Mouse (Mus musculus) T-cell, adult 2 months (primary cell): ENCODE results near the gene Hist1h4c.
A peak's percentile ranks its signal among the peaks of the same experiment; 100 is the strongest.
"Not testable (repeated sequence)": the region's sequence is repeated elsewhere in the genome, so short reads cannot be mapped to it uniquely, and the experiment has no call there.

ENCODE experiments used
- DNase-seq: peaks from one replicate; pipeline ENCODE4 v3.0.0; 2022; ENCODE audit warnings: low spot score

The Hist1h4c gene

DNA sequence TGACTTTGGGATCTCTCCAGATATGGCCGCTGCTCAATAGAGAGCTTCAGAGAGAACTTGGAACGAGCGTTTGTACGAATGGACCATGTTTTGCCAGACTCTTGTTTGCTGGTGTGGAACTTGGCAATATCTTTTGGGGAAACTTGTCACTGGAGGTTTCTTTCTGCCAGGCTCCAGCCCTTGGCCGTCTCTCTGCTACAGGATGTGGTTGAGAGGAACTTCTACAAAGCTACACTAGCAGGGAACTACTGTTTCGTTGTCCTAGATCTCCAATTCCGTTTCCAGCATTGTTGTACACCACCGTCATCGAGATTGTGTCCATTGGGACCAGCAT is 30.9 kb upstream of the Hist1h4c start:
- DNase-seq = no peak

DNA sequence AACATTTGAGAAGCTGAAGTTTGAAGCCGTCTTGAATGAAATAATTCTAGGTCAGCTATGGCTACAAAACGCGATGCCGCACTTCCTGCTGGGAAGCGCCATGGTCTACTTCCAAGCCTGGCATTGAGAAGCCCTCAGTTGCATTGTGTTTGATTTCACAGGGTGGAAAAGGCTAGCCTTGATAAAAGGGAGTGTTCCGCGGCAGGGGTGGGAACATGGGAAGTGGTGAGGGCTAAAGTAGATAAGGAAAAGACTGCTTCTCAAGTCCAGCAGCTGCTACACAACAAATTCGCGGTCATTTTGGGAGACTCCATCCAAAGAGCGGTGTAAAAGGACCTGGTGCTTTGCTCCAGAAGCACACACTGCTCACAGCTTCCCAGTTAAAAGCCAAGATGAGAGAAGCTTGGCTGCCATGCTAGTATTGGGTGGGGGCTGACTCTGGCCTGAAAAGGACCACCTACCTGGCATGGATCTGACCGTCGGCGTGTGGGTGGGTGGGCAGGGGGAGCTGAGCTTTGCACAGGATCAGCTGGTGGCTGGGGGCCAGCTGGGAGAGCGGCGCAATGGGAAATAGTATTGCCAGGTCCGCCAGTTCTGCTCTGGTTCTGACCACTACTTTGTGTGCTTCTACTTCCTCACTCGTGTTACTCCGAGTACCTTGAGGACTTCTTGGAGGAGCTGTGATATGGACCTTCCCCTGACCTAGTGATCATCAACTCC is 30.4 kb upstream of the Hist1h4c start:
- no peak for DNase-seq

DNA sequence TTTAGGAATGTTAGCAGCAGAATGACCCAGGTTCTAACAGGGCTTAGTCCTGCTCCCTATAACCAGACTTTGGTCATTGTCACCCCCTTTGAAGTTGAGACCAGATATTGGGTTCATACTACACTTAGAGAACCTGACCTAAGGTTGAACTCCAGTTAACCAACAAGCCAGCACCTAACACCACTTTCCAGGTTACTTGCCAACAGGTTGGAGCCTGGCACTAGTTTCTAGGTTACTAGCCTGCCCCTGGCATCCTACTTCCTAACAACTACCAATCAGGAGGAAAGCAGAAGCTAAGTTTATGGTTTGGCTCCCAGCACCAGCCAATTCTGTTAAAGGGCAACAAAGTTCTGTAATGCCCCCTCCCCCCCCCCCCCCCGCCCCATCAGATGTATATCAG is 27.0 kb upstream of the Hist1h4c start:
- no peak for DNase-seq

DNA sequence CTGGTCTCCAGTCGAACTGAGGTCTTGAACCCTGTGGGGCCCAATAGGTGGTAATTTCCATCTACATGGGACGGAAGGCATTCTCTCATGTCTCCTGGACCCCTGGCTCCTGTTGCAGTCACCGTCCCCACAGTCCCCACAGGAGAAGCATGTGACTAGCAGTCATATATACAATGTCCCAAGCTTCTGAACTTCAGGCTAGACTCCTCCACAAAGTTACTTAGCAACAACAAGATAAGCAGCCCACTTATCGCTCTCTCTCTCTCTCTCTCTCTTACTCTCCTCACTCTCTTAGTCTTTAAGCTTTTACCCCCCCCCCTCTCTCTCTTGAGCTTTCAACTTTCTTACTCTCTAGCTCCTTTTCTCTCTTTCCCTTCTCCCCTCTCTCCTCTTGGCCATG is 26.0 kb upstream of the Hist1h4c start:
- no peak for DNase-seq

DNA sequence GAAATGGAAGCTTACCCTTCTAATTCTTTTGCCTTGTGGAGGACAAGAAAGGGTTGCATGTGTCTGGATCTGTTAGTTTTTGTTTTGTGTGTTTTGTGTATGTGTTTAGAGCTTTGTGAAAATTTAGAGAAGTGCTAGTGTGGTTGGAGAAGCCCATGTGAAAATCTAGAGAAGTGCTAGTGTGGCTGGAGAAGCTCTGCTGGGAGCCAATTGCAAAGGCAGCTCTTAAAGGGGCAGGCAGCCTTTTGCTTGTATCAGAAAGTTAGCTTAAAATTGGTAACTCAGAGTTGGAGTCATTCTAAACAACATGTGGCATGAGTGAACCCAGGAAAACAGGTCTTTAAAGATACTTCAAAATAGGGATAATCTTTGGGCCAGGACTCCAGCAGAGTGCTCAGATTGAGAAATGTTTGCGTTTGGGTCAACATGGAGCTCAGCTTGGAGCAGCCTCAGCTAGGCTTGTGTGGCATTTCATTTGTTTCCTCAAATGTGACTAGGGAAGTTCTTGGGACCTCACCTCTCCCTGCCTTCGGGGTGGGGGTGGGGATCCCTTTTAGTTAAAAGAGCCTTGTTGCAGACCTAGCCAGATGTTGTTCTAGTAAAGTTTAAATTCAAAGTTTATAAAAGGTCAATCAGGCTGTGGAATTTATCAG is 19.5 kb upstream of the Hist1h4c start:
- not testable (repeated sequence) for DNase-seq

DNA sequence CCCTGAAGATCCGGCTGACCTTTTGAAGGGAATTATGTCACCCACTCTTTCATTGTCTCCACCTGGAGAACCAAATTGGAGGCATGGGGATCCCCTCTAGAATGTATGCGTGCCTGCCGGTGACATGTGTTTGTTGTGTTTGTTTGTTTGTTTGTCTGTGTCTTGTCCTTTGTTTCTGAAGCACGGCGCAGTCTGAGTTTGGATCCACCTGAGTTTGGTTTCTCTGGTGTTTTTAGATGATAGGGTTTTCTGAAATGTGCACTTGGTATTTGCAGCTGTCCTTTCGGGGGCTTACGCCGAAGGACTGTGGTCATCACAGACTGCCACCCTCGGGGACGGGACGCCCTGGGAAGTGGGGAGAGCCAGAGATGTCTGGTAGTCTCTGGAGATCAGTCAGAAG is 18.9 kb upstream of the Hist1h4c start:
- DNase-seq = no peak

DNA sequence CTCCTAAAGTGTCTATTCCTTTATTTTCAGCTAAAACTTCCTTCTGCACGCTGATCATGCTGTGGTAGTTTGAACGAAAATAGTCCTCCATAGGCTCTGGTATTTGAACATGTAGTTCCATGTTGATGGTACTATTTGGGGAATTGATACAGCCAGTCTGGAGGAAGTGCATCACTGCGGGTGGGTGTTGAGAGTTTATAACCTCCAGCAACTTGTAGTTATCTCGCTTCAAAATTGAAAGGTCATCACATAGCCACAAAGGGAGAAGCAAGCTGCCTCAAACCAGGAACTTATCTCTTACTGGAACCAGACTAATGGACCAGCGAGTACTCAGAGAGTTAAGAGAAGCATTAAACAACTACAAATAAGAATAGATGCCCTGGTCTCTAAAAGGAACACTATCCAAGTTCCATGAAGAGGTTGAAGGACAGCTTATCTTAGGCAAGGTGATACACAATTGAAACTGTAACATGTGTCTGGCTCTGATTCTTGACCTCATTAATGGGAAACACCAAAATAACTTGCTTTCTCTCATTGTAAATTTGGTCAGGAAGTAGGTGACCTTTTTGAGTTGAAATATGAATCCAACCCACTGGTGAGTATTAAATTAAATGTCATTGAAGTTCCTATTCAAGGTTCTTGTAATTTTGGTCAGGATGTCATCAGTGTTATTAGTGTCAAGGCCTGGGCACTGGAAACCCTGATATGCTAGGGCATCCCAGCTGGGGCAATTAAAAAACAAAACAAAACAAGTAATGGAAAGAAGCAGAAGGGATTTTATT is 18.2 kb upstream of the Hist1h4c start:
- DNase-seq = no peak

DNA sequence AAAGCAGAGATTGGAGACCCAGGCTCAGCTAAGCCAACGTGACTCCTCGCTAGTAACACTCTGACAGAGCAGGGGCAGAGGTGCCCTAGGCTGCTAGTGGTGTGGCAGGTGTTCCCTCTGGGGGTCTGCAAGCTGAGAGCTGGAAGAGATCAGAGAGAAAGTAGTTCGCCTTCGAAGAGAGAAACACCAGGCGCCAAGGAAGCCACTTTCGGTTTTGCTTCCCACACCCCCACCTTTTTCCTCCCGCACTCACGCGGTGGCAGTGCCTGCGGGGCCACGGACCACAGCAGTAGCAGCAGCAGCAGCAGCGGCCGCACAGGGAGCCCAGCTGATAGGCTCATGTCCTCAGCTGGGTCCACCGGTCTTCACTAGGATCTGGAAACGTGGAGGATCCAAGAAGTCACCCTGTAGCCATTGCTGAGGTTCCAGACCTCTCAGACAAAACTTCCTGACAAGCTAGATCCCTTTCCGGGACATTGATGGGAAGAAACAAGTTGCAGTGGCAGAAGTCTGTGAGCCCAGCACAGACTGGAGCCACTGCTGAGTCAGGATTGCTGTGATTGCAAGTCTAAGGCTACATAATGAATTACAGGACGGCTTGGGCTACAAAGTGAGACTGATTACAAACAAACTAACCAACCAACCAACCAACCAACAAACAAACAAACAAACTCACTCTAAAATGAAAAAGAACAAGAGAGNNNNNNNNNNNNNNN is 12.3 kb upstream of the Hist1h4c start, which contains the start of gene Hfe:
Gene Hfe, minus strand, starts transcription at position 481 of the 716 bp plus-strand sequence.
- DNase-seq = peak; percentile 74

DNA sequence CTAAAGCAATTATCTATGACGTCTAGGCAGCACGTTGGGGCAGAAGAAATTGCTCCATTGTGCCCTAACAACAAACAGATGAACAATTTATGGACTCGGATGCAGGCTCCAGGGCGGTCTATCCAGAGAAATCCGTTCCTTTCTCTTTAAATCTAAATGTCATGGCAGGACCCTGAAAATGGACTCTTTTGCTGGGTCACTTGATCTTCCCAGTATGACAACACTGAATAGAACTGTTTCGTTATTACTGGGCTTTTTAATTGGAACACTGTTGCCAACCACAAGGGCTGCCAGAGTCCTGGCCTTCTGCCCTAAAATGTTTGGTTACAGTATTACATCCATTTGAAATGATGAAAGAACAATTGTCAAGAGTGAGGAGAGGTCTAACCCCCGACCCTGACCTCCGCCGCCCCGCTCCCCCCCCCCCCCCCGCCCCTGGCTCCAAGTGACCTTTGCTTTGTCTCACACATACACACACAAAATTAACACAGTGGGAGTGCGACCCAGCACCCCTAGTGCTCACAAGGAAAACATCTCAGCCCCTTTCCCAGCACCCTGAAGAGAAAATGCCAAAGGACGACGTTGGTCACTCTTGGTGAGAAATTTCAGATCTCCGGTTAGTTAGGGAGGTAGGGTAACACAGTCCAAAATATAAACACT is 11.6 kb upstream of the Hist1h4c start:
- no peak for DNase-seq

DNA sequence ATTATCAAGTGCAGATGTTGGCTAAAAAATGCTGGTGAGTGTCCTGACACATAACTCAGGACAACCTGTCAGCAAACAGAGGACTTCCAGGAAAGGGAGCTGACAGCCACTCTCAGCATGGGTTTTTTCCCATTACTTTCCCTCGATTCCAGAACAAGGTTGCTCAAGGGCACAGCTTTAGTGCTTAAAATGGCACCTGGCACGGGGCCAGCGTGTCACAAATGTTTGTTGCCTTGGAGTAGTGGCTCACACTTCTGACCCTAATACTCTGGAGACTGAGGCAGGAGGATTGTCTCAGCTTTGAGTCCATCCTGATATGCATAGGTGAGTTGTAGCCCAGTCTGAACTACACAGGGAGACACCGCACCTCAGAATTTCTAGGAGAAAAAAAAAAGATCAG is 10.4 kb upstream of the Hist1h4c start:
- DNase-seq = no peak

DNA sequence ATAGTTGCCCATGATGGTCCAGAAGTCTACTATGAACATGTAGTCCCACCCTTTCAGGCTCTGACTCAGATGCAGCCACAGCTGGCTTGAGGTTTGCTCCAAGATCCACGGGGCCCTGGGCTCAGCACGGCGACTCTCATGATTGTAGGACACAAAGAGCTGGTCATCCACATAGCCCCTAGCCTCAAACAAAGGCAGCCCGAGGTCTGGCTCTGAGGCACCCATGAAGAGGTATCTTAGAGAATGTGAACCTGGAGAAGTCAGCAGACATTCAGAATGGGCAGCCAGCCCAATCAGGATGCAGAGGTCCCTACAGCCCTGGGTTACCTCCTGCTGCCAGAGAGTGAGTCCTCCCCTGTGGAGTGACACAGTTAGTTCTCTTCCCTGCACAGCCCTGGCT is 9.8 kb upstream of the Hist1h4c start:
- no peak for DNase-seq

DNA sequence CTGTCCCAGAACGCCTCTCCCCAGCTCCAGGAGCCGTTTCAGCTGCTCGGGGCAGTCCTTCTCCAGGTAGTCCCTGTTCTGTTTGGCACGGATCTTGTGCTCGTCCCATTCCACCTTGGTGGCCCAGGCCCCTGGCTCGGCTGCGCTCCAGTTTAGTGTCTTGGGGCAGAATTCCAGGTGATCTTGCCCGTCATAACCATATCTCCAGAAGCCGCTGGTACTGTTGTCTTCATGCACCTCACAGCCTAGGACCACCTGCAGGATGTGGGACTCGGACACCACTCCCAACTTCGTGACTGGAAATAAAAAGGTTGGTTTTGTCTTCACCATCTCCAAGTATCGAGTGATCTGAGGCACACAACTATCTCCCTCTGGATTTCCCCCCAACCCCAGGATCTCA is 8.5 kb upstream of the Hist1h4c start:
- DNase-seq = no peak

DNA sequence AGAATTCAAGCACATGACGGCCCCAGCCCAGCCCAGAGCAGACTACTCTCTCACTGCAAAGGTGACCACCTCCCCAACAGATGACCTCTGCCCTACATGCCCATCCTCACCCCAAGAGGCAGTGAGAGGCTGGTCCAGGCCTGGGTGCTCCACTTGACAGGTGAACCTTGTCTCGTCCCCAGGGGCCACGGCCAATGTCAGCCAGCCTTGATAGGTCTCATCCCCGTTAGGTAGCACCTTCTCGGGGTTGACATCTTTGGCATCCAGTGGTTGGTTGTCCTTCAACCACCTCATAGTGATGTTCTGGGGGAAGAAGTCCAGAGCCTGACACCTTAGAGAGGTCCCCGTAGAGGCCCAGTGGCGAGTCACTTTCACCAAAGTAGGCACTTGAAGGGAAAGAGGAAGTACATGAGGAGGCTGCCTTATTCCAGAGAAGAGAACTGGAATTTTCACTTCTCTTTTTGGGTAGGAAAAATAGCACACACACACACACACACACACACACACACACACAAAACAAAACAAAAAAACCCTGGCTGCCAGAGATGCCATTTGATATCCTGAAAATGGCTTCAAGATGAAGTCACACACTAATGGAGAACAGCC is 7.6 kb upstream of the Hist1h4c start:
- DNase-seq = no peak

DNA sequence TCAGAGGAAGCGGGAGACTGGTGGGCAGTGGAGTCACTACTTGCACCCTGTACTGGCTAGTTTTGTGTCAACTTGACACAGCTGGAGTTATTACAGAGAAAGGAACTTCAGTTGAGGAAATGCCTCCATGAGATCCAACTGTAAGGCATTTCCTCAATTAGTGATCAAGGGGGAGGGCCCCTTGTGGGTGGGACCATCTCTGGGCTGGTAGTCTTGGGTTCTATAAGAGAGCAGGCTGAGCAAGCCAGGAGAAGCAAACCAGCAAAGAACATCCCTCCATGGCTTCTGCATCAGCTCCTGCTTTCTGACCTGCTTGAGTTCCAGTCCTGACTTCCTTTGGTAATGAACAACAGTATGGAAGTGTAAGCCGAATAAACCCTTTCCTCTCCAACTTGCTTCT is 4.5 kb upstream of the Hist1h4c start:
- DNase-seq = not testable (repeated sequence)

DNA sequence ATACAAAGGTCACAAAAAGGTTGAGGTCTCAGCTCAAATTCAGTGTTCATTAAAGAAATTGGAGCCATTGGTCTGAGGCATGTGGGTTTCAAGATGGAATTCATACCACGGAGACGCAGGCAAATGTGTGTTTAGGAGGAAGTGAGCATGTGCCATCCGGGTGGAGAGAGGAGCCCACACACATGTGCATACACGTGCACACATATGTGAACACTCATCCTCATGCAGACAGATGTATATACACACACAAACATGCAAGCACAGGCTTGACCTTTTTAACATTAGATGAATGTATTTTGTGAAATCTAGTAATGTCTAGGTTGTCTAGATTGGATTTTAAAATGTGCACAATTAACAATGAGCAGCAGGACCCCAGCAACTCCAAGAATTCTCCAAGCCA is 4.0 kb upstream of the Hist1h4c start:
- DNase-seq = no peak

DNA sequence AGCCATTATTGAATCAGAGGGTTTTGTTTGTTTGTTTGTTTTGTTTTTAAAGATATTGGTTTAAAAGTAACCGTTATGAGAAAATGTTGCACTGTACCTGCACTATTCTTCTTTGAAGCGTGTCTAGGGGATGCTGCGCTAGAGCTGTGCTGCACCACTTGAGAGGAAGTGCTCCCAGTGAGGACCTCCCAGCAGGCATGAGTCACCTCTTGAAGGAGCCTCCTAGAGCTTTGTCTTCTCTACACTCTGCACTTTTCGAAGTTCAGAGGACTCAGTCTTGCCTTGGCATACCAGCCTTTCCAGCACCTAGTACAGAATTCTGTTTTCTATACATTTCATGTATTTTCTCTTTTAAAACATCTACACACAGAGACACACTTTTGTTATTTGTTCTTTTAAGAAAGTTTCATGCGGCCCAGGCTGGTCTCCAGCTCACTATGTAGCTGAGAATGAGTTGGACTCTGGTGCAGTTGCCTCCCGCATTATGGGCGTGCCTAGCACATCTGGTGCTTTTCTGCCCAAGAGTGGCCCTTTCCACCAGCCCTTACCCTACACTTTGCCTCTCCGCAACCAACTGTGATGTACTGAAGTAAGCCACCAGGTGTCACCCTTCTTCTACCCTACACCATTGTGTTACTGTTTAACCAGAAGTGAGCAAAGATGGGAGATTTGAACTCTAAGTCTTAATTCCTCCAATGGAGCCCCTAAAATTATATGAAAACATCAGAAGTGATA is 2.7 kb upstream of the Hist1h4c start:
- peak; percentile 76 for DNase-seq

DNA sequence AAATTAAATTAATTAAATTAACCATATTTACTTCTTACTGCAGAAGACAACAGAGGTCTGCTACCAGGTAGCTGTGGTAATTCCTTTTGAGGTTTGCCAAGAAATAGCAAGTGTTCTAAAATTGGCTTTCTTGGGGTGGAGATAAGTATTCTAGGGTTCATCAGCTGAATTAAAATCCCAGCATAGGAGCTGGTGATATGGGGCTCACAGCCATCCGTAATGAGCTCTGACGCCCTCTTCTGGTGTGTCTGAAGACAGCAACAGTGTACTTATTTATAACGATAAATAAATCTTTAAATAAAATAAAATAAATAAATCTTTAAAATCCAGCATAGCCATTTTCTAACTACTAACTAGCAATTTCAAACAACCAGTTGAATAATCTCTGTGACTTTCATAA is 1.5 kb upstream of the Hist1h4c start:
- DNase-seq = no peak

DNA sequence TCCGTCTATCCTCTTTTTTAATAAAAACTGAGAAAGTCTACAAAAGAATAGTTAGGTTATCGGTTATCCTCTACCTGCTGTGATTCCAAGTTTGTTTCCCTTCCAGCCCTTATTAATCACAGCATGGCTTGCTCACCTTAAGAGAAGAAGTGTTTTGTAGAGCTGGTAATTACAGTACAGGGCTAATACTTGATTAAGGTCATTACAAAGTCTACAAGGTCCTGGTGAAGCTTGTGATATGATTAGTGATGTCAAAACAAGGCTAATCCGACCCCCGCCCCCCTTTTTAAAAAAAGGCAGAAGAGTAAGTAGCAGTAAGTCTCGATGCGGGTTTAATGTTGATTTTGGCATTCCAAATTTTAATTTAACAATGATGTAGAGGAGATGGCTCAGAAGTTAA is 742 bp upstream of the Hist1h4c start:
- no peak for DNase-seq

DNA sequence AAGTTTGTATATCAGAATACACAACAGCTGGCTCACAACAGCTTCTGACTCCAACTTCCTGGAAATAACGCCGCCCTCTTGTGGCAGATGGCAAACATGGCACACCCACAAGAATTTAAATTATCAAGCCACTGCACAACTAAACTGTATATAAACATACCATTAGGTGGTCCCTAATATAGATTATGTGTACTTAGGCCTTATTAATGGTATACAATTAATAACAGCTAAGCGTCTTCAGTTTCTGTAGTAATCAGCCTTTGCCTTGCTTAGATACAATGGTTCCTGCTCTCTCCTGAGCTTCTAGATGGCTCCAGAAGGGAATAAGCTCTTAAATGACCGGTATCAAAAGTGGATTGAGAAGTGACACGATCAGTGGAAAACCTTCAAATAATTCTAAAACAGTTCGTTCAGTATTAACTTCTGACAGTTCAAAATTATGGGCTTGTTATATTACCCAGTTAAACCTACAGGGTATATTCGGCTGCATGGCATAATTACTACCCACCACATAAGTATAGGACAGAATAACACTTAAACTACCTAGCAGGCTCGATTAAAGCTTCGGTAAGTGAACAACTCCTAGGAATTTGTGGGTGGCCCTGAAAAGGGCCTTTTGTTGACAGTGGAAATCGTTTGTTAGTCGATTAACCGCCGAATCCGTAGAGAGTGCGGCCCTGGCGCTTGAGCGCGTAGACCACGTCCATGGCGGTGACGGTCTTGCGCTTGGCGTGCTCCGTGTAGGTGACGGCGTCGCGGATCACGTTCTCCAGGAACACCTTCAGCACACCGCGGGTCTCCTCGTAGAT is 559 bp downstream of the Hist1h4c start:
- DNase-seq = peak; percentile 74

DNA sequence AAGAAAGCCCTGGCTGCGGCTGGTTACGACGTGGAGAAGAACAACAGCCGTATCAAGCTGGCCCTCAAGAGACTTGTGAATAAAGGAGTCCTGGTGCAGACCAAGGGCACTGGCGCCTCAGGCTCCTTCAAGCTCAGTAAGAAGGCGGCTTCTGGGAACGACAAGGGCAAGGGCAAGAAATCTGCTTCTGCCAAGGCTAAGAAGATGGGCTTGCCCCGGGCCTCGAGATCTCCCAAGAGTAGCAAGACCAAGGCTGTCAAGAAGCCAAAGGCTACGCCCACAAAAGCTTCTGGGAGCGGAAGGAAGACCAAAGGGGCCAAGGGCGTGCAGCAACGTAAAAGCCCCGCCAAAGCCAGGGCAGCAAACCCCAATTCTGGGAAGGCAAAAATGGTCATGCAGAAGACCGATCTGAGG is 2.2 kb downstream of the Hist1h4c start:
- DNase-seq = no peak
